Mouse (Mus musculus) myocyte (in vitro differentiated cells): Measurements from ENCODE around the gene 1700029P11Rik.

Source experiments
- E2F4 ChIP-seq: IDR thresholded peaks from one replicate; pipeline ENCODE4 v1.6.1; 2011; ENCODE audit warnings: mild to moderate bottlenecking, control low read depth, moderate library complexity; ENCODE audit not compliant: insufficient read depth
- MYOD1 ChIP-seq, 3 experiments: IDR thresholded peaks; one replicate each; pipeline ENCODE4 v1.6.1; 2011; ENCODE audit warnings: control low read depth in 2 of 3, low read depth in 2 of 3, mild to moderate bottlenecking in 2 of 3, moderate library complexity in 1 of 3; ENCODE audit not compliant: insufficient read length in 2 of 3, control insufficient read depth in 1 of 3
- POLR2A ChIP-seq: IDR thresholded peaks from one replicate; pipeline ENCODE4 v1.6.1; 2011; ENCODE audit warnings: low read depth, mild to moderate bottlenecking, control low read depth, moderate library complexity; ENCODE audit not compliant: insufficient read length
- POLR2AphosphoS2 ChIP-seq: IDR thresholded peaks from one replicate; pipeline ENCODE4 v1.6.1; 2011; ENCODE audit warnings: low read depth, control low read depth; ENCODE audit not compliant: insufficient read length
- SRF ChIP-seq: IDR thresholded peaks from one replicate; pipeline ENCODE4 v1.6.1; 2011; ENCODE audit warnings: low read depth; ENCODE audit not compliant: control insufficient read depth, insufficient read length
- TCF12 ChIP-seq: IDR thresholded peaks from one replicate; pipeline ENCODE4 v1.6.1; 2011; ENCODE audit warnings: mild to moderate bottlenecking, control low read depth; ENCODE audit not compliant: poor library complexity, insufficient read depth, severe bottlenecking
- USF1 ChIP-seq: IDR thresholded peaks from one replicate; pipeline ENCODE4 v1.6.1; 2011; ENCODE audit warnings: low read depth, mild to moderate bottlenecking, control low read depth, moderate library complexity

- TF ChIP-seq MYOD1 (IDR thresholded peaks at IDR 0.05; ENCODE audit: control insufficient read depth in 1 of 3, insufficient read length in 2 of 3, low read depth in 2 of 3) = no peak
- TF ChIP-seq POLR2A = no peak
- no peak for TF ChIP-seq POLR2AphosphoS2
- TF ChIP-seq USF1 = no peak
- no peak for TF ChIP-seq TCF12
- no peak for TF ChIP-seq E2F4
- no peak for TF ChIP-seq SRF
These were observed 42.1 kb upstream of the 1700029P11Rik start for GRCm38 (mm10) chr15:81938246-81938645.
